Mouse (Mus musculus) E14TG2a.4 (cell line): ENCODE data around the gene Cux1.

ENCODE experiments used
- H3K27me3 ChIP-seq: 2 replicates; pipeline ENCODE4 v1.6.1; 2014; ENCODE audit warnings: low read length, control low read depth; ENCODE audit not compliant: insufficient read depth
- H3K36me3 ChIP-seq: 2 replicates; pipeline ENCODE4 v1.6.1; 2014; ENCODE audit warnings: low read length, control low read depth; ENCODE audit not compliant: insufficient read depth
- H3K4me1 ChIP-seq: replicated peaks from 2 replicates; pipeline ENCODE4 v1.6.1; 2014; ENCODE audit warnings: low read depth, low read length, control low read depth
- H3K4me3 ChIP-seq: replicated peaks from 2 replicates; pipeline ENCODE4 v1.5.1; 2014; ENCODE audit warnings: mild to moderate bottlenecking, low read length
- H3K9me3 ChIP-seq: 2 replicates; pipeline ENCODE4 v1.6.1; 2014; ENCODE audit warnings: low read length, control low read depth
- CTCF ChIP-seq: conservative IDR thresholded peaks from 2 replicates; pipeline ENCODE4 v1.5.1; 2014; ENCODE audit warnings: low read length
- NANOG ChIP-seq: IDR thresholded peaks from 2 replicates; pipeline ENCODE4 v1.6.1; 2014; ENCODE audit warnings: borderline replicate concordance, low read length, mixed read lengths
- POU5F1 ChIP-seq: IDR thresholded peaks from 2 replicates; pipeline ENCODE4 v1.6.1; 2014; ENCODE audit warnings: low read length, borderline replicate concordance

Gene Cux1

GRCm38 (mm10) chr5:136589002-136589401 lies 21.7 kb upstream of the Cux1 start:
- H3K4me3 ChIP-seq, result no peak overlapping the region
- no peaks in the 10 kb centered on the region for H3K36me3 ChIP-seq
- H3K9me3 ChIP-seq, result peaks cover under 1% of the 10 kb centered on the region; the same call in 1 of the 2 replicates
- H3K4me1 ChIP-seq, result peaks cover 29% of the 10 kb centered on the region
- TF ChIP-seq CTCF, result no peak
- TF ChIP-seq NANOG, result no peak
- TF ChIP-seq POU5F1, result no peak
- H3K27me3 ChIP-seq, result peaks cover 14% of the 10 kb centered on the region; the same call in 1 of the 2 replicates

GRCm38 (mm10) chr5:136588471-136588870 lies 21.2 kb upstream of the Cux1 start:
- H3K9me3 ChIP-seq, result peaks cover 5% of the 10 kb centered on the region; the same call in 1 of the 2 replicates
- no peaks in the 10 kb centered on the region for H3K36me3 ChIP-seq
- H3K4me3 ChIP-seq, result no peak overlapping the region
- no peak for TF ChIP-seq POU5F1
- peak; percentile 6; the same call in 1 of the 2 replicates for TF ChIP-seq CTCF
- TF ChIP-seq NANOG, result no peak
- H3K4me1 ChIP-seq, result peaks cover 33% of the 10 kb centered on the region
- H3K27me3 ChIP-seq, result peaks cover 12% of the 10 kb centered on the region; the same call in 1 of the 2 replicates

GRCm38 (mm10) chr5:136584676-136585285 lies 17.5 kb upstream of the Cux1 start:
- H3K4me1 ChIP-seq, result peaks cover 61% of the 10 kb centered on the region
- peaks cover 20% of the 10 kb centered on the region for H3K27me3 ChIP-seq
- H3K4me3 ChIP-seq, result no peak overlapping the region; the same call in 1 of the 2 replicates
- H3K9me3 ChIP-seq, result peaks cover 10% of the 10 kb centered on the region
- no peaks in the 10 kb centered on the region for H3K36me3 ChIP-seq
- TF ChIP-seq CTCF, result no peak
- no peak for TF ChIP-seq POU5F1
- TF ChIP-seq NANOG, result no peak

- no peak for TF ChIP-seq POU5F1
- TF ChIP-seq CTCF, result no peak
- TF ChIP-seq NANOG, result no peak
- Histone ChIP-seq H3K36me3 (no peaks in the 10 kb centered on the region), H3K27me3 (peaks cover 29% of the 10 kb centered on the region), H3K4me3 (no peak overlapping the region), H3K9me3 (peaks cover 10% of the 10 kb centered on the region), H3K4me1 (peaks cover 56% of the 10 kb centered on the region)
Measured at GRCm38 (mm10) chr5:136583666-136584464, 16.6 kb upstream of the Cux1 start.

DNA sequence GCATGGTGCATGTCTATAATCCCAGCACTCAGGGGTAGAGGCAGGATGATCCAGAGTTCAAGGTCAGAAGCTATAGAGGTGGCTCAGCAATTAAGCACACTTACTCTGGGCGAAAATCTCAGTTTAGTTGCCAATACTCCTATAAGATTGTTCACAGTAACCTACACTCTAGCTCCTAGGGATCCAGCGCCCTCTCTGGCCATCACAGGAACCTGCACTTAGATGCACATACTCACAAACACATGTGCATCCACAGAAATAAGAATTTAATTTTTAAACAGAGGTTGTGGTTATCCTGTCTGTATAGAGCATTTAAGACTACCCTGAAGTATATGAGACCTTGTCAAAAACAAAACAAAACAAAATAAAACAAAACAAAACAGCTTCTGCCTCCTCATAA lies 16.0 kb upstream of the Cux1 start:
- TF ChIP-seq POU5F1 (no peak), NANOG (no peak), CTCF (peak; percentile 21)
- H3K4me3 ChIP-seq, result no peak overlapping the region
- H3K4me1 ChIP-seq, result peaks cover 53% of the 10 kb centered on the region
- peaks cover 34% of the 10 kb centered on the region for H3K27me3 ChIP-seq
- H3K36me3 ChIP-seq, result no peaks in the 10 kb centered on the region
- H3K9me3 ChIP-seq, result peaks cover 10% of the 10 kb centered on the region

GRCm38 (mm10) chr5:136582201-136582600 lies 14.9 kb upstream of the Cux1 start:
- Histone ChIP-seq H3K36me3 (no peaks in the 10 kb centered on the region), H3K27me3 (peaks cover 40% of the 10 kb centered on the region), H3K9me3 (peaks cover 10% of the 10 kb centered on the region)

DNA sequence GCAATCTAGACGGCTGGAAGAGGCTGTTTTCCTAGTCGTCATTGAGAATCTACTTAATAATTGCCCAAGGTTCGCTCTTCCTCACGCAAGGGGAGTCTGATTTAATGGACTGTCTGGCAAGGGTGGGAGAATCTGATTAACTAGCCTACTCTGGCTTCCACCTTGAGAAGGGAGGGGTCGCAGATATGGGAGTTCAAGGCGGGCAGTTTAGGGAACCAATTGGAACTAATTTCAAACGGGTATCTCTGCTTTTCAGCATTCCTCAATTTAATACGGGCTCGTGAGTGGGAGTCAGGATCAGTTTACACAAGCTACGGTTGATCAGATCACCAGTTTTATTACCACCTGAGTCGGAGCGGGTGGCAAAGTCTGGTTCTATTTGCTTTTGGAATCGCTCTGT lies 14.3 kb upstream of the Cux1 start:
- TF ChIP-seq NANOG (no peak), CTCF (no peak), POU5F1 (no peak)
- Histone ChIP-seq H3K27me3 (peaks cover 40% of the 10 kb centered on the region), H3K4me3 (peak overlapping the region; percentile 49), H3K9me3 (peaks cover 10% of the 10 kb centered on the region), H3K36me3 (no peaks in the 10 kb centered on the region), H3K4me1 (peaks cover 54% of the 10 kb centered on the region)

More at GRCm38 (mm10) chr5:136582201-136582600, 14.9 kb upstream of the Cux1 start:
- H3K4me1 ChIP-seq, result peaks cover 54% of the 10 kb centered on the region
- H3K4me3 ChIP-seq, result no peak overlapping the region
- TF ChIP-seq NANOG (no peak), POU5F1 (no peak), CTCF (no peak)

DNA sequence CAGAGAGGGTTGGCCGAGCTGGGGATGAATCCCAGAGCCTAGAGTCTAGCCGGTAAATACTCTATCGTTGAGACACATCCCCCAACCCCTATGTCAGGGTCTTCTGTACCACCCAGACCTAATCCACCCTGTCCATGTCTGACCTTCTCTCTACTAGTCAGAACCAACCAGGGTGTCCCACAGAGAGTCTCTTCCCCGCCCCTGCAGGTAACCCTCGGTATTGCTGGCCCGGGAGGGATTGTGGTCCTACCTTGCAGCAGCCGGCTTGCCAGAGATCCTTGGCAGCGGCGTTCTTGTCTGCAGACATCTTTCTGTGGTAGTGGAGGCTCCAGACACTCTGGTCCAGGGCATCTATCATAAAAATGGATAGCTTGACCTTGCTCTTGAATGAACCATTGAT lies 13.9 kb upstream of the Cux1 start:
- Histone ChIP-seq H3K36me3 (no peaks in the 10 kb centered on the region), H3K9me3 (peaks cover 10% of the 10 kb centered on the region), H3K4me1 (peaks cover 54% of the 10 kb centered on the region), H3K4me3 (peak overlapping the region; percentile 49), H3K27me3 (peaks cover 41% of the 10 kb centered on the region)
- no peak for TF ChIP-seq POU5F1
- TF ChIP-seq CTCF, result peak; percentile 91
